Mouse (Mus musculus) induced T-regulatory cell, adult 2 months (primary cell): ENCODE results near the gene Lmf1.
A peak's percentile ranks its signal among the peaks of the same experiment; 100 is the strongest.

Source experiments
- DNase-seq: peaks from one replicate; pipeline ENCODE4 v3.0.0-alpha.2; 2012; ENCODE audit warnings: low read depth

Lmf1 gene

DNA sequence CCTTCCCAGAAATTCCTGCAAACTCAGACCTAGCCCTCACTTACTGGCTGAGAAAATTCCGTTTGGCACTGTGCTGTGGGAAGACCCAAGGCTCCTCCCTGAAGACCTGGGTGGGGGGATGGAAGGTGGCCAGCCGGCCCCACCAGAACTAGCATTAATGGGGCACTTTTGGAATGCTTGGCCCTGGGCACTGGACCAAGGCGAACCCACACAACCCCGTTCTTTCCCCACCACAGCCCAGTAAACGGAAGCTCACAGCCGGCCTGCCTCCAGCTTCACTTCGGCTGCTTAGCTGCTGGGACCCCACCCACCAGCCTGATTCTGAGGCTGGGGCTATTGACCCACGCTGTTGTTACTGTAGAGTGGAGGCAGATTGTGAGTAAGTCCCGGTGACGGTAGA is 10.7 kb upstream of the Lmf1 start:
- DNase-seq = no peak

DNA sequence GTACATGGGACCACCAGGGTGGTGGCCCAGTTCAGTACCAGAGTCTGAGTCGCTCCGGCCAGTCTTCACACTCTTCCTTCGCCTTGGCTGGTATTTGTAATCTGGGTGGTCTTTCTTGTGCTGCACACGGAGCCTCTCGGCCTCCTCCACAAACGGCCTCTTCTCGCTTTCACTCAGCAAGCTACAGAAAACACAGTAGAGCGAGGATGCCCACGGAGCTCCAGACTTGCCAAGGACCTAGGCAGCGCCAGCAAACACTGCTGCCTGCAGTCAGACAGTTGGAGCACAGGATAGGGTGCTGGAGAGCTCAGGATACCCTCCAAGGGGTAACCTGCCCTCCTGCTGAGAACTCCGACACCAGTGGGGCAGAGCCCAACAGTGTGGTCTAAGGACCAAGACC is 10.0 kb upstream of the Lmf1 start:
- no peak for DNase-seq

DNA sequence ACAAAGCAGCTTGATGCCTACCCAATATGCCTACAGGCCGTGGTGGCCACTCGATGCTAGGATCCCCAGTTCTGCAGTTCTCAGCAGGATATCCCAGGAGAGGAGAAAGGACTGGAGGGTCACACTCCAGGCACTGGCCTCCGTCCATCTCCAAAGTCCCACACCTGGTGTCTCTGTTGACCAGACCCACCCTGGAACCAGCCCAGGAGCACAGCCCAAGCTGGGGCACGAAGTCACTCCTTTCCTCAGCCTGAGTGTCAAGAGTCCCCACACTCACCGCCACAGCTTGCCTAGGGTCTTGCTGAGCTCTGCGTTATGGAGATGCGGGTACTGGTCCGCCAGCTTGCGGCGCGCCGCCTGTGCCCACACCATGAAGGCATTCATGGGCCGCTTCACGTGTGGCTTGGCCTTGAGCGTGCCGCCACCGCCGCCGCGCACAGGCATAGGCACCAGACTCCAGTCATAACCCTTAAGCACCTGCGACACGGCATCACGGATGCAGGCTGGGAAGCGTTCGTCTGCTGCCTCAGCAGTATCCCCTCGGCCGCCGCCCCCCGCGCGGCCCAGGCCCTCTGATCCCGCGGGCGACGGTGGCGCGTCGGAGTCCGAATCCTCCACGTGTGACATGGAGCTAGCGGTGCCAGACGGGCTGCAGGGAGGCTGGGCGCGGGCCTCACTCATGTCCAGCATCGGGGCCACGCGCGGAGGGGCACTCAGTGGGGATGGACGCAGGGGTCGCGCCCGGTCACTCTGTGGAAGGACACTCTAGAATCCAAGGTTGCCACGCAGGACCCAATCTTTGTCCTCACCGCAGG is 8.8 kb upstream of the Lmf1 start:
- DNase-seq = peak; percentile 41

DNA sequence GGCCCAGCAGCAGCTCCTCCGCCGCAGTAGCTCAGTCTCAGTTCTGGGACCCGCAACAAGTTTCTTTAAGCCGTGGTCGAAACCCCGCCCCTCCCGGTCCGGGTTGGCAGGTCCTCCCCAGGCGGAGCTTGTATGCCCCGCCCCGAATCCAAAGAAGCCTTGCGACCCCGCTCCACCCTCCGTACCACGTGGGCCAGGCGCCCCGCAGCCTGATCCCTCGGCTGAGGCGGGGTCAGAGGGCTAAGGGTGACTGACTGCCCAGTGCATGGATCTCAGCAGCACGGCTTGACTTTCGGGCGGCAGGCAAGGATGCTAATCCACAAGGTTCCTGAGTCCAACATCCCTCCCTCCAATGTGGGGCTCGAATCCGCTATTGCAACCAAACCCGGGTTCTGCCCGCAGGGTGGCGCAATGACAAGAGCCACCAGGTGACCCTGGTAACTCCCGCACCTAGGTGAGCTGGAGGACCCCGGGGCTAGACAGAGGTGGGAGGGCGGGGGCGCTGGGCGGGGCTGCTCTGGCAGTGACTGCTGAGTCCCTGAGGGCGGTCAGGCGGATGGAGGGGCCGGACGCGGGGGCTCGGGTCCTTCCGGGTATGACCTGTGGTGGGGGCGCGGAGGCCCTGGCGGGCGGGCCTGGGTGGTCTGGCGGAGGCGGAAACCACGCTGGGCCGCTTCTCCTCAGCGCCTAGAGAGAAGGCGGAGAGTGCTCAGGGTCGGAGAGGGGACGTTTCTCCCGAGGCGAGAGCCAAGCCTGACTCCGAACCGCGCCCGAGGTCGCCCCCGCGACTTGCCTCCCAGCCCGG is 8.0 kb upstream of the Lmf1 start, which contains the start of gene Sox8:
TSS of gene Sox8 (minus strand) at position 39 of the 805 bp plus-strand sequence.
- DNase-seq = peak; percentile 87

DNA sequence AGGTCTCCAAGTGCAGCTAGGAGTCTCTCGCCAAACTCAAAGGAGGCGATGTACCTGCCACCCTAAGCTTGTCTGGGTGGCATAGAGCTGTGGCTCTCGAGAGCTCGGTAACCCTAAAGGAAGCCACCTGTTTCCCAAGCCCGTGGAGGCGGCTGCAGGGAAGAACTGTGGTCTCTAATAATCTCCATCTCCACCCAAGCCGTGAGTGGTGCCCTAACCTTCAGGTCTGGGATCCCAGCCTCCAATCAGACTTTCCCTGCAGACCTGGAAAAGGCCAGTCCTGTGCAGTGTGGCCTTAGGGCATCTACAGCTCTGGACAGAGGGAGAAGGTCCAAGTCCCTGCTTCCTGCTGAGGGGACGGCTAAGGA is 7.4 kb upstream of the Lmf1 start:
- DNase-seq = no peak

DNA sequence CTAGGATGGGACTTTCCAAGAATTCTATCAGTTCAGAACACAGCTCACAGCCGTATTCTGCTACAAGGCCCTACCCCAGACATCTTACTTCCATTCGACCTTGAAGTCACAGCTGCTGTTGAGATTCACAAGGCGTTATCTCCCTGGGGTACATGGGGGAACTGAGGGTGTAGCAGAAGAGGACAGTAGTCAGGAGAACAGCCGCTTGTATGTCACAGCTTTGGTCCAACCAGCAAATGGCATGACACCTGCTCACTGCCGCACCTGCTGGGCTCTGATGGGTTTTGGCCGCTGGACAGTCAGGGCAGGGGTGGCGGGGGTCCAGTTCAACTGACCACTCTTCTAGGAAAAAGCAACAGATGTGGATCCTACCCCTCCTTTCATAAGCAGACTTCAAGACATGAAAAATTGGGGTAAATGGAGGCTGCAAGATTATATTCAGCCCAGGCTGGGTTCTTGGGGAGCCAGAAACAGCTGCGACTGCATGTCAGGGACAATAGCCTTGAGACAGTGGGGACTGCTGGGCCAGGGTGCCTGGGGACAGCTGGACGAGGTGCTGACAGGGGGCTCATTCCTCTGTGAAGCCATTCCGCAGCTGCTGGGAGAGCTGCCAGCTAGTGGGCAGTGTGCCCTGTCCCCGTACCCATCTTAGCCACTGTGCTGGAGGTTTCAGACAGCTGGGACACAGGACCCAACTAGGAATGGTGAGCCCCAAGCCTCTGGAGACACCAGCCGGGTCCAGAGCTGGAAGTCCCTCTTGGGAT is 3.5 kb upstream of the Lmf1 start:
- DNase-seq = no peak

DNA sequence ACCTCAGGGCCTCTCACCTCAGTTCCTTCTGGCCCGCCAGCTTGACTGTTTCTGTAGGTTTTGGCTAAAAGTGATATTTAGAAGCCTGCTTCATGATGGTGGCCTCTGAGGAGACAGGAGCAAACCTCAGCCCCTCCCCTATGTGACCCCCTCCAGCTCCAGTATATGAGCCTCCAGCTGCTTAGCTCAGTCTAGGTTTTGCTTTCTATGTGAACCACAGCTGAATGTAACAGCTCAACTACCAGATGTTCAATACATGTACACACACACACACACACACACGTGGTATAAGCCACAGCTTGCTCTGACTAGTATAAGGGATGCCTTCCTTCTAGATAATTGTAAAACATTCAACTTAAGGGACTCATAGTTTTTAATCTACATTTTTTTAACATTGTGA is 2.9 kb upstream of the Lmf1 start:
- no peak for DNase-seq

DNA sequence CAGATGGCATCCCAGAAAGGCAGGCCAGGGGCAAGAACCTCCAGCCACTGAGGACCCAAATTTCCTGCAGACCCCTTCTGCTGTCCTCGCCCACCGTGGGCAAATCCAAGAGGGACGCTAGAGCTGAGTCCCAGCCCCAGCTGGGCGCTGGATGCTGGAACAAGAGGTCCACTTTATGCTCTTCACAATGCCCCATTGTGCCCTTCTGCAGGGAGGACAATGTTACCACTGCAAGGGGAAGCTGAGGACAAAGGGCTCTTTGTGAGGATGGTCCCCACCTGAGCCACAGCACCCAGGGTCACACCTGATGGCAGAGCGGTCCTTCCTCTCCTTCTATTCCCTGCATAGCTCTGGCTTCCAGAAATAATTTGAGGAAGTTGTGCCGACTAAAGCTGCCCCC is 1.6 kb upstream of the Lmf1 start:
- DNase-seq = no peak

DNA sequence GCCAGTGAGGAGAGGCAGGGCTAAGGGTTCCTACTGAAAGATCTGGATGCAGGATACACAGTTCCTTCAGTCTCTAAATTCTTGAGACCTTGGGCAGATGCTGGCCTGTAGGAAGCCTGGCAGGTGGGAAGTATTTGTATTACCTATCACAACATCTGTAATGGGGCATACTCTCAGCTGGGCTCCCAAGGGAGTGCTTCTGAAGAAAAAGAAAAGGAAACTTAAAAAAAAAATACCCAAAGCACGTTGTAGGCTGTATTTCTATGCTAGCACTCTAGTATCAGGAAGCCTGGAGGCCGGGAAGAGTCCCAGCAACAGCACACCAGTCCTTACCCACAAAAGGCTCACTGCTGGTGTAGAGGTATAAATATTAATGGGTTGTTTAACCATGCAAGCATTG is 1.2 kb upstream of the Lmf1 start:
- DNase-seq = no peak

DNA sequence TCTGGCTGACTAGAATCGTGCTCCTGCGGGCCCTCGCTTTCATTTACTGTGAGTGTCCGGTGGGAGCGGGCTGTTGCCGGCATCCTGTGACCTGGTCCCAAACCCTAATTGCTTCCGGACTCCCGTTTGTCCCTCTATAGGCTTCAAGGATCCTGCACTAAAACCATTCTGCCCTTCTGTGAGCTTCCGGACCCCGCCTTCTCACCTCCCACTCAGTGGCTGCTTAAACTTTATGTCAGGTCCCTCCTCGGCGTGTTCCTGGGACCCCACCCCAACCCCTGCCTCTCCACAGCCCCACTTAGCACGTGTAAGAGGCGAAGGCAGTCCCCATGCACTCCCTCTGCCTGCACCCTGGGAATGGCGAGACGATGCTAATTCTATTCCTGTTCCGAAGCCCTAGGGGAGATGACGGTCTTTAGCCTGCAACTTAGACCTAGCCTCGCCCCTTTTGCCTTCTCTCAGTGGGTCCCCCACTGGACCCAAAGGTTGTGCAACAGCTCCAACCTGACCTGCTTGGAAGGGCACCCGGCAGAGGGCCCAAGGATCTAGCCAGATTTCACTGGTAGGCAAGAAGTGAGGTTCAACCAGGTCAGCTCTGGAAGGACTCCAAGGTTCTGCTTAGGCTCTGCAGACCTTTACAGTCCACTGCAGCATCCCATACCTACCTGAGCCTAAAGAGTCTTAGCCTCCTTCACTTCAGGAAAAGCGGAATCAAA is 605 bp downstream of the Lmf1 start:
- no peak for DNase-seq

DNA sequence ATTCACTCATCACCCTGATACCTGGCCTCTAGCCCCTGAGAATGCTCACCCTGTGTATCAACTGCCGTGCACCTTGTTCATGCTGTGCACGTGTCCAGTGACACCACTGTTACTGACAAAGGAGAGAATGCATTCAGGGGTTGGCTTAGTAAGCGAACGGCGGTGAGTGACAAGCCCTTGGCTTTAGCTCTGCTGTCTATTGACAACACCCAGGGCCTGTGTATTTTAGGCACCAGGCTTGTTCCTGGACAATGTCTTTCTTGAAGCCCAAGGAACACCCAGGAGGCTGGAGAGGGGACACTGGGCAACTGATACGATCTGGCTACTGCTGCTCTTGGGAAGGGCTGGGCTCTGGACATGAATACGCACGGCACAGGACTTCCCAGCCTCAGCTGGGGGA is 3.2 kb downstream of the Lmf1 start:
- no peak for DNase-seq

DNA sequence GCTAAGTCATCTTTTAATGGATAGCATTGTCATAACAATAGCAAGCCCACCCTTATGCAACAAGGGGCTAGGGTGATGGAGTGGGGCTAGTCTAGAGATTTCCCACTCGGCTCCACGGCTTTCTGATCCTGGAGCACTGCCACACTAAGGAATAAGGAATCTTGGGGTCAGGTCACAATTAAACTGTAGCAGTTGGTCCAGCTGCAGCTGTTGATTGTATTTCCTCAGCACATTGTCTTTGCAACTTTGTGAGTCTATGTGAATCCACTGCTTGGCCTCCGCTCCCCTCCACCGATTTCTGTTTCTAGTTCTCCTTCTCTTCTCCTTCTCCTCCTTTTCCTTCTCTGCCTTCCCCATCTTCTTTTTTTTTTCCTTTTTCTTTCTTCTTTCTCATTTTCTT is 4.2 kb downstream of the Lmf1 start:
- DNase-seq = no peak

DNA sequence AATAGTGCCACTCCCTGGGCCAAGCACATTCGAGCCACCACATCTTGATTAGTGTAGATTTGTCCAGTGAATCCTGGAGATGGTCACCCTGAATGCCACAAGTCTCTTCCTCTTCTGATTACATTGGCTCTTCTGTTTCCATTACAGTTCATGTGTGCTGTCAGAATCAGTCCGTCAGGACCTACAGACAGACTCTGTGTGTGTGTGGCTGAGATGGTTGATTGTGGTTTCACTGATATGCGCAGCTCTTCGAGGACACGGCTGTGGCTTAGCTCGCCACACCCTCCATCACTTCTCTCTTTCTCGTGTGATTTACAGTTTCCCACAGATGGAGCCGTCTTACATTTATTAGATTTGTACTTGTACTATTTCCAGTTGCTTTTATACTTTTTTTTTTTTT is 5.0 kb downstream of the Lmf1 start:
- peak; percentile 72 for DNase-seq

DNA sequence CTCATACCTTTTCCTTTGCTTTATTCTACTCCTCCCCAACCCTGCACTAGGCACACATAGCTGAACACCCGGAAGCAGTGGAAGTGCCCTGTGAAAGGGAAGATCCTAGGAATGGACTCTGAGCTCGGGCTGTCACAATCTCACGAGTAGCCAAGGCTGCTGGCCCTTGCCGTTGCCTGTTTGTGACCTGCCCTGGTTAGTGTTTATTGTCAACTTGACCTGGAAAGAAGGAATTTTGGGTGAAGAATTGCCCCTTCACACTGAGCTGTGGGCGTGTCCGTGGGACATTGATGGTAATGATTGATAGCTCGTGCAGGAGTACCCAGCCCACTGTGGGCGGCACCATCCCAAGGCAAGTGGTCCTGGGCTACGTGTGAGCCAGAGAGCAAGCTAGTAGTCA is 5.8 kb downstream of the Lmf1 start:
- no peak for DNase-seq

DNA sequence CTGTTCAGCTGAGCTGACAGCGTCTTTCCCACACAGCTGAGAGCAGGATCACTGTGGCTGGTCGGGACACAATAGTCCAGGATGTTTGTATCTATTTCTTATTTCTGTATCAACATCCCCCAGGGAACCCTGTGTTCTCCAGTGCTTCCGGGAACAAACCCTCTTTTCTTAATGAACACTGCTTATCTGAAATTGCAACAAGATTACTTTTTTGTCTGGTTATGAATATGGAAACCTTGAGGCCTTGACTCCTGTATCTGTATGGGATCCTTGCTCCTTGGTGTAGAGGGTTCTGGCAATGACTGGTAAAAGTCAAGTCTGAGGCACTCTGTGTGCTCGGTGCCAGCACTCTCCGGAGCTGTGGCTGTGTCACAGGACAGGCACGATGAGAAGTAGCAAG is 11.2 kb downstream of the Lmf1 start:
- no peak for DNase-seq

DNA sequence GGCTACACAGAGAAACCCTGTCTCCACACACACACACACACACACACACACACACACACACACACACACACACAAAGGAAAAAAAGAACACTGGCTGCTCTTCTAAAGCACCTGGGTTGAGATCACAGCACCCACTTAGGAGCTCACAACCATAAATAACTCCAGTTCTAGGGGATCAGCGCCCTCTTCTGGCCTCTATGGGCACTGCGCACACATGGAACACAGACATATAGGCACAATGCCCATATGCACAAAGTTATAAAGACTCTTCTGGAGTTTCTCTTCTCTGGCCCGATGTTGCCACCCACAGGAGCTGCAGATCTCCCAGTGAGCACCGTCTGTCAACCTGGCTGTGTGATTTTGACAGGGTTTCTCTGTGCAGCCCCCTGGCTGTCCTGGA is 12.1 kb downstream of the Lmf1 start:
- DNase-seq = no peak

DNA sequence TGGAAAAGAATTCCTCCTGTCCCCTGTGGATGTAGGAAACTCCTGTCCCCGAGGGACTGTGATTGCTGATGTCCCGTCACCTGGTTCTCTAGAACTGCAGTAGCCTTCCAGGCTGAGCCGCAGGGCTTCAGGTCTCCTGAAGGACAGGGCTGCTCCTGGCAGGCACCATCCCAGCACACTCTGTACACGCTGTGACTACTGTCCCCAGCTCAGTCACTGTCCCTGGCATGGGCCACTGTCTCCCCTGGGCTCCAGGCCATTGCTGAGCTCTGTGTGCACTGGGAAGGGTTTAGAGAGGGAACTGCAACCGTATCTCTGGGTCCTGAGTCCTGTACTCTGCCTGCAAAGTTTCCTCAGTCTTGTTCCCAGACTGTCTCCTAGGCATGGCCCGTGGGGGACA is 13.5 kb downstream of the Lmf1 start:
- no peak for DNase-seq

DNA sequence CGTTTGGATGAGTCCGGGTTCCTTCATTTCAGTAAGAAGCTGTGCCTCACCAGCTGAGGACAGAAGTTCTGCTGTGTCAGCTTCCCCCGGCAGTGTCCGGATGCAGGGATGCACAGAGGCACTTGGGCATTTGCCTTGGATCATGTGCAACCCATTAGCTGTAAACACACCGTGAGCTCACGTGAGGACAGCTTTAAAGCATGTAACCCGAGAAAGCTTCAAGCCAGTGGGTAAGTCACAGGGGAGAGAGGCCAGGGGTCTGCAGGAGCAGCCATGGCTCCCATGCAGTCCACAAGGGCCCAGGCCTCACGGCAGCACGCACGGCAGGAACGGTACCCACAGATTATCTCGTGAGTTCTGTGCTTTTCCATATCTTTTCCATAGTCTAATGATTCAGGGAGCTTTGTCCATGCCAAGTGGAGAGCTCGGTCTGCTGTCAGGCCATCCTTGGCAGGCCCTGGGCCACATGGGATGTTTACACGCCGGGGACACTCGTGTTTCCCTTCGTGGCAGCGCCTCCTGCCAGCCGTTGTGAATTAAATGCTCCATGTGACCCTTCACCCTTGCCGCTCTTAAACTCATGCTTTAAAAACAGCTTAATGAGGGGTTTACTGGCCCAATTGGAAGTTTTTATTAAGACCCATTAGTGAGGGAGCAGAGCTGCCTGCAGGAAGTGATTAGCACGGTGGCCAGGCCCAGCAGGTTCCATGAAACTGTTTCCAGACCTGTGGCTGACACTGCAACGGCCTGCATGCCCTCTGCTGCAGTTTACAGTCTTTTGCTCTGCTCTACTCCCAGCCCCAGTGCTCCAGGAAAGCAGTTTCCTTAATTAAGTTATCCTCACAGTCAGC is 14.8 kb downstream of the Lmf1 start:
- no peak for DNase-seq

DNA sequence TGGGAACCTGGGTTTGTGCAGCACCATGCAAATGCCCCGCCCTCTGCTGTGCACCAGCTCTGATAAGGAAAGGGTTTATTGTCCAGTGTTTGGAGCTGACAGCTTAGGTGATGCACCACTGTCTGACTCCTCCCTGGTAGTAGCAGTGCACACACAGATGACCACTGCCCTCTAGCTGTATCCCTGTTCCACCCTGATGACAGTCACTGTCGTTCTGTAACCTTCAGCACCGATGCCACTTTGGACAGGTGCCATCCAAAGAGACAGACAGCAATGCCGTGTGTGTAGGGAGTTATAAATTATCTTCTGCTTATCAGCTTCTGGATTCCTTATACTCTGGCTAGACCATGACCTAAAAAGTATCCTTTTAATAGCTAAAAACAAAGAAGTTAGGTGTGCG is 16.6 kb downstream of the Lmf1 start:
- no peak for DNase-seq

DNA sequence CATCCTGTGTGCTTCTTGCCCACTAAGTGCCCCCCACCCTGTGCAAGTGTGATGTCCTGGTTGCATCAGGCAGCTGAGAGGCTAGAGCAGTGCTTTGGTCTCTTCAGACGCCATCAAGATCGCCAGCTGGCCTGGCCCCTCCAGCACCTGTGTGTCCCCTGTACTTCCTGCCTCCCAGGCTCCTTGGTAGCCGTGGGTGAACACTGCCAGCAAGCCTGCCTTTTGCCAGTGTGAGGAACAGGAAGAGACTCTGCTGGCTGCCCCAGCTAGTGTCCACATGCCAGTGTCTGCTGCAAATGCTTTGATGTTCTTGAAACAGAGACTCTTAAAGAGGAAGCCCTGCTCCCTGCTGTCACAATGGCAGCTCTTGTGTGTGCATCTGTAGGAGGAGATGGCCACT is 18.7 kb downstream of the Lmf1 start:
- DNase-seq = no peak

DNA sequence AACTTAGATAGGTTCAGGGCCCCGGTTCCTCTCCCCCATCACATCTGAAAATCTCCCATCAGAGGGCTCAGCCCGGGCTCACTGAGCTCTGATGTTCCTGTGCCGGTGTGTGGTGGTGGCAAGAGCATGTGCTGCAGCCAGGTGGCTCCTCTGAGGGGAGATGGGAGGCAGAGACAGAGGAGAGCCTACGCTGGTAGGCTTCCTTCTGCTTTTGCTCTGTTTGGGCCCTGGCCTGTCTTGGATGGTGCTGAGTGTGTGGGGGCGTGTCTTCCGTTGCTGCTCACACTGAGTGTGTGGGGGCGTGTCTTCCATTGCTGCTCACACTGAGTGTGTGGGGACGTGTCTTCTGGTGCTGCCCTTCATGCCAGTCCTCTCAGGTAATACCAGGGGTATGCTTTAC is 23.5 kb downstream of the Lmf1 start:
- no peak for DNase-seq
